Mouse (Mus musculus) CH12.LX (cell line): ENCODE results near the gene Anks3.

Experiments used
- CTCF ChIP-seq, 2 experiments: IDR thresholded peaks in 1 of 2; conservative IDR thresholded peaks in 1 of 2; 2 replicates each; pipeline ENCODE4 v1.5.1; 2011 to 2012; ENCODE audit warnings: low read depth in 2 of 2, low read length in 2 of 2, improper control_type of control experiment in 1 of 2, inconsistent platforms in 1 of 2, mild to moderate bottlenecking in 1 of 2, moderate library complexity in 1 of 2
- E2F4 ChIP-seq: IDR thresholded peaks from 2 replicates; pipeline ENCODE4 v1.6.1; 2011; ENCODE audit warnings: low read depth, low read length, improper control_type of control experiment; ENCODE audit not compliant: insufficient replicate concordance
- ELF1 ChIP-seq: IDR thresholded peaks from 2 replicates; pipeline ENCODE4 v1.6.1; 2014; ENCODE audit warnings: low read depth, mild to moderate bottlenecking, inconsistent platforms, low read length, improper control_type of control experiment
- EP300 ChIP-seq: IDR thresholded peaks from 2 replicates; pipeline ENCODE4 v1.6.1; 2011; ENCODE audit warnings: low read length, improper control_type of control experiment
- KAT2A ChIP-seq: IDR thresholded peaks from 2 replicates; pipeline ENCODE4 v1.6.1; 2012; ENCODE audit warnings: low read length, improper control_type of control experiment, inconsistent platforms; ENCODE audit not compliant: insufficient replicate concordance
- MAZ ChIP-seq: IDR thresholded peaks from 2 replicates; pipeline ENCODE4 v1.6.1; 2012; ENCODE audit warnings: low read depth, mild to moderate bottlenecking, inconsistent platforms, low read length, improper control_type of control experiment, moderate library complexity
- POLR2A ChIP-seq: IDR thresholded peaks from 2 replicates; pipeline ENCODE4 v1.6.1; 2011; ENCODE audit warnings: low read depth, mild to moderate bottlenecking, improper control_type of control experiment, low read length
- TCF12 ChIP-seq: IDR thresholded peaks from 2 replicates; pipeline ENCODE4 v1.6.1; 2014; ENCODE audit warnings: low read depth, mild to moderate bottlenecking, inconsistent platforms, low read length, improper control_type of control experiment

DNA sequence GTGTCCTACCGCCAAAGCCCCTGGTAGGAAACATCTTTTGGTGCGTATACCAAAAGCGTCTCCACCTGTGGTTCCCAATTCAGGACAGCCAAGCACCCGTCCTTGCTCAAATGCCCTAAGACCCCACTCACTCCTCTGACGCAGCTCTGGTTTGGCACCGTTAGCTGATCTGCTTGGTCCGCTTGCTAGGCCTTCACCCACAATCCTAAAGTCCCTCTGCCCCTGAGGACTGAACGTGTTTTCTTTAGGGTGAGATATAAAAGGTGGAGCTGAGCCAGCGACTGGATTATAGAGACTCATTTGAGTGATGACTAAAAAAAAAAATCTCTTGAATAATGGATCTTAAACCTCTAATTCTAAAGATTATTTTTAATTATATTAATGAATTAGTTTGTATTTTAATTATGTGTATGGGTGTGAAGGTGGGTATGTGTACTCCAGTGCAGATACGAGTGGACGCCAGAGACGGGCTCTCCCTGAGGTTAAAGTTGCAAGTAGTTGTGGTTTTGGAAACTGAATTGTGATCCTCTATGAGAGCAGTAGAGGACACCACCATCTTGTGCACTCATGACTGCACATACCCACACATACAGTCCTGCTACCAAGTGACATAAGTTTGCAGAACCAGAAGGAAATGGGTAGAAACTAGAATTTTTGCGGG lies 856 bp upstream of the Anks3 start:
- TF ChIP-seq KAT2A (no peak), POLR2A (no peak), E2F4 (no peak), CTCF (conservative IDR thresholded peaks at IDR 0.05 in 1 of 2, IDR thresholded peaks at IDR 0.05 in 1 of 2; ENCODE audit: low read depth in 2 of 2, low read length in 2 of 2) (no peak), EP300 (no peak), TCF12 (no peak), ELF1 (no peak), MAZ (no peak)
